Mouse (Mus musculus): ENCODE results near the gene Hist1h4m.
"Not testable (repeated sequence)": the region's sequence is repeated elsewhere in the genome, so short reads cannot be mapped to it uniquely, and the experiment has no call there.

- TF ChIP-seq HCFC1 (IDR thresholded peaks at IDR 0.05; ENCODE audit: borderline replicate concordance, insufficient read depth, low read length); CHD2 (IDR thresholded peaks at IDR 0.05; ENCODE audit: low read depth, low read length): not testable (repeated sequence)
Observed at GRCm38 (mm10) chr13:21833461-21833860, 21.9 kb downstream of the Hist1h4m start, which contains the start of the genes Hist1h2ap and Hist1h2br.

Measured in ES-E14 (cell line).